Mouse (Mus musculus) myocyte (in vitro differentiated cells): Measurements from ENCODE around the gene Golt1b. TPM values are rescaled to one million over a fixed set of nuclear protein-coding genes. Genes with fewer than 3 reads are reported as not detected.

Experiments
- H3K27me3 ChIP-seq: one replicate; pipeline ENCODE4 v1.6.1; 2011; ENCODE audit not compliant: control insufficient read depth, insufficient read depth, insufficient read length
- H3K36me3 ChIP-seq: one replicate; pipeline ENCODE4 v1.6.1; 2011; ENCODE audit not compliant: control insufficient read depth, insufficient read depth
- H3K4me2 ChIP-seq: one replicate; pipeline ENCODE4 v1.6.1; 2011; ENCODE audit warnings: low read depth, control low read depth
- H3K4me3 ChIP-seq: one replicate; pipeline ENCODE4 v1.5.1; 2011; ENCODE audit warnings: mild to moderate bottlenecking, control low read depth, moderate library complexity
- H3K79me2 ChIP-seq: one replicate; pipeline ENCODE4 v1.6.1; 2011; ENCODE audit not compliant: control insufficient read depth, insufficient read depth
- H3ac ChIP-seq: one replicate; pipeline ENCODE4 v1.6.1; 2011; ENCODE audit not compliant: control insufficient read depth, insufficient read length
- CEBPB ChIP-seq: IDR thresholded peaks from 2 replicates; pipeline ENCODE4 v1.6.1; 2011; ENCODE audit warnings: mild to moderate bottlenecking, moderate library complexity; ENCODE audit not compliant: poor library complexity, insufficient read depth, severe bottlenecking
- E2F4 ChIP-seq: IDR thresholded peaks from one replicate; pipeline ENCODE4 v1.6.1; 2011; ENCODE audit warnings: mild to moderate bottlenecking, control low read depth, moderate library complexity; ENCODE audit not compliant: insufficient read depth
- MAX ChIP-seq: IDR thresholded peaks from one replicate; pipeline ENCODE4 v1.6.1; 2011; ENCODE audit warnings: low read depth, mild to moderate bottlenecking, control low read depth
- MYOD1 ChIP-seq, 3 experiments: IDR thresholded peaks; one replicate each; pipeline ENCODE4 v1.6.1; 2011; ENCODE audit warnings: control low read depth in 2 of 3, low read depth in 2 of 3, mild to moderate bottlenecking in 2 of 3, moderate library complexity in 1 of 3; ENCODE audit not compliant: insufficient read length in 2 of 3, control insufficient read depth in 1 of 3
- MYOG ChIP-seq, 3 experiments: IDR thresholded peaks; one replicate each; pipeline ENCODE4 v1.6.1; 2011; ENCODE audit warnings: control low read depth in 2 of 3, low read depth in 2 of 3, mild to moderate bottlenecking in 2 of 3; ENCODE audit not compliant: insufficient read length in 2 of 3, control insufficient read depth in 1 of 3, insufficient read depth in 1 of 3
- POLR2A ChIP-seq: IDR thresholded peaks from one replicate; pipeline ENCODE4 v1.6.1; 2011; ENCODE audit warnings: low read depth, mild to moderate bottlenecking, control low read depth, moderate library complexity; ENCODE audit not compliant: insufficient read length
- POLR2AphosphoS2 ChIP-seq: IDR thresholded peaks from one replicate; pipeline ENCODE4 v1.6.1; 2011; ENCODE audit warnings: low read depth, control low read depth; ENCODE audit not compliant: insufficient read length
- REST ChIP-seq: IDR thresholded peaks from one replicate; pipeline ENCODE4 v1.6.1; 2011; ENCODE audit warnings: mild to moderate bottlenecking, control low read depth, moderate library complexity; ENCODE audit not compliant: insufficient read depth, insufficient read length
- SRF ChIP-seq: IDR thresholded peaks from one replicate; pipeline ENCODE4 v1.6.1; 2011; ENCODE audit warnings: low read depth; ENCODE audit not compliant: control insufficient read depth, insufficient read length
- TCF12 ChIP-seq: IDR thresholded peaks from one replicate; pipeline ENCODE4 v1.6.1; 2011; ENCODE audit warnings: mild to moderate bottlenecking, control low read depth; ENCODE audit not compliant: poor library complexity, insufficient read depth, severe bottlenecking
- TCF3 ChIP-seq: IDR thresholded peaks from one replicate; pipeline ENCODE4 v1.6.1; 2011; ENCODE audit warnings: low read depth, control low read depth; ENCODE audit not compliant: insufficient read length
- USF1 ChIP-seq: IDR thresholded peaks from one replicate; pipeline ENCODE4 v1.6.1; 2011; ENCODE audit warnings: low read depth, mild to moderate bottlenecking, control low read depth, moderate library complexity
- polyA plus RNA-seq: library from polyadenylated mRNA; unstranded; fragments of >200 nt; fragmentation: generic; extraction: Trizol; gene quantifications from one replicate; pipeline ENCODE4 v1.2.1, GENCODE M21; 2012; ENCODE audit warnings: missing spikeins

Gene Golt1b
- polyA plus RNA-seq, 1 experiment: 22.7 TPM

DNA sequence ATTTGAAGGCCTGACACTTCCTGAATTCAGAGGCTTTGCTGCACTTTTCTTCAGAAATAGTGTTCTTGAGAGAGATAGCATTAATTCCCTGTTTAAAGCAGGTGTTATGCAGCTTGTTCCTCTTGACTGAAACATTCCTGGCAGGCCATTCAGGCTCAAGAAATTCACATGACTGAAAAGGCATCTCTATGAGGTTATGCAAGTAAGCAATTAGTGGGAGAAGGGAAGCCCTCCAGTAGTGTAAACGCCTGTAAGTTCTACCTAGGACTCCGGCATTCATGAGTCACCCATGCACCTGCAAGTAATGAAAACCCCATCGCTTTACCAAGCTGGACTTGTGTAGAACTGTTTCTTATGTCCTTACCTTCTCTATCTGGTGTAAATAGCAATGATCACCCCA, 17.5 kb upstream of the Golt1b start:
- Histone ChIP-seq H3K4me2 (no peak overlapping the region), H3K36me3 (peaks cover 8% of the 10 kb centered on the region), H3ac (no peak overlapping the region), H3K27me3 (no peaks in the 10 kb centered on the region), H3K4me3 (no peak overlapping the region), H3K79me2 (no peaks in the 10 kb centered on the region)
- no peak for TF ChIP-seq SRF
- no peak for TF ChIP-seq MAX
- no peak for TF ChIP-seq POLR2A
- no peak for TF ChIP-seq TCF12
- no peak for TF ChIP-seq CEBPB
- TF ChIP-seq USF1: no peak
- TF ChIP-seq E2F4: no peak
- TF ChIP-seq TCF3: no peak
- no peak for TF ChIP-seq POLR2AphosphoS2
- TF ChIP-seq MYOD1 (IDR thresholded peaks at IDR 0.05; ENCODE audit: control insufficient read depth in 1 of 3, insufficient read length in 2 of 3, low read depth in 2 of 3): no peak
- TF ChIP-seq REST: no peak
- TF ChIP-seq MYOG (IDR thresholded peaks at IDR 0.05; ENCODE audit: control insufficient read depth in 1 of 3, insufficient read depth in 1 of 3, insufficient read length in 2 of 3, low read depth in 2 of 3): no peak

DNA sequence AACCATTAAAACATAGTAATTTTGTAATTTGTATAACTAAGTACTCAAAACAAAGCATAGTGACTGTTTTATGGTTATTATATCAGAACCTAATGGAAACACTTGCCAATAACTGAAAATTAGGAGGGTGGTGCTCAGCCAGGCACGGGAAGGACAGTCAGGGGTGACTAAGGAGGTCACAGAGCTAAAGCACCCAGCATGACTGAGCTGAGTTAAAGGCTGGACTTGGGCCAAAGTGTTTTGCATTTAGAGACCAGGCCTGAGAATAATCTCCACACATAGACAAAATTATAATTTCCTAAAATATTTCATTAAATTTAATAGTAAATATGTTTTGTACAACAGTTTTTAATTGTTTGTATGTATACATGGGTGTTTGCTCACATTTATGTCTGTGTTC, 9.9 kb upstream of the Golt1b start:
- peaks cover 7% of the 10 kb centered on the region for H3K36me3 ChIP-seq
- no peak overlapping the region for H3ac ChIP-seq
- TF ChIP-seq MYOD1 (IDR thresholded peaks at IDR 0.05; ENCODE audit: control insufficient read depth in 1 of 3, insufficient read length in 2 of 3, low read depth in 2 of 3) (no peak), REST (no peak), POLR2A (no peak), MAX (no peak), CEBPB (no peak), USF1 (no peak), TCF3 (no peak), TCF12 (no peak), SRF (no peak), POLR2AphosphoS2 (no peak), MYOG (IDR thresholded peaks at IDR 0.05; ENCODE audit: control insufficient read depth in 1 of 3, insufficient read depth in 1 of 3, insufficient read length in 2 of 3, low read depth in 2 of 3) (no peak), E2F4 (no peak)
- no peak overlapping the region for H3K4me3 ChIP-seq
- no peak overlapping the region for H3K4me2 ChIP-seq
- H3K27me3 ChIP-seq: no peaks in the 10 kb centered on the region
- H3K79me2 ChIP-seq: no peaks in the 10 kb centered on the region

DNA sequence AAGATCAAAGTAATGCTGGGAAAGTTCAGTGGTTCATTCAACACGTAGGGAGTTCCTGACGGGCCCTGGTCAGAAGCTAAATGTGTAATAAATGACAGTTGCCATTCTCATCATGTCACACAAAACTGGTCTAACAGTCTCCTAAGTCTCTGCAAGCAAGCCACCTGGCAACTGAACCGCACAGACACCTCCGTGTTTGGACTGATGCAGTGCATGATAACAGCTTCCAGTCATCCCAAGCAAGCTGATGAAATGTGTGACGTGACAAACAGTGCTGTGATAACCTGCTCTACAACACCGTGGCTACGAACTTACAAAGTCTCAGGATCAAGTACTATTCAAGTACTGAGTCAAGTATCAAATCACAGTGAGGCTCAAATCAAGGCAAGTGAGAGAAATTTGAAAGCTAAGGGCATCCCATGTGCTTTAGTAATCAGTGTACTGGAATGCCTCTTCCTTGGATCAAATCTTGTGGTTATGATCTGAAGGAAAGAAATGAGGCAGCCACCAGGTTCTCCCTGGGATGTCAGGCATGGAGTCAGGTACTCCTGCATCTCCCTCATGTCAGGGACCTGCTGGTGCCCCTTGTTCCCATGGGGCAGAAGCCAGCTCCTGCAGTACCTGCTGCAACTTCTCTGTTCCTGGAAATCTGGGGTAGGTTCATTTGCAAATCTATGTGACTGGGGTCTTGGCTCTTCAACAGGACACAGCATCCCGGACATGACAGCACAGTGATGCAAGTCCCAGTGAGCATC, 8.3 kb upstream of the Golt1b start:
- H3K4me3 ChIP-seq: no peak overlapping the region
- H3ac ChIP-seq: no peak overlapping the region
- H3K4me2 ChIP-seq: no peak overlapping the region
- no peaks in the 10 kb centered on the region for H3K79me2 ChIP-seq
- H3K36me3 ChIP-seq: peaks cover 4% of the 10 kb centered on the region
- no peaks in the 10 kb centered on the region for H3K27me3 ChIP-seq
- no peak for TF ChIP-seq POLR2AphosphoS2
- TF ChIP-seq MYOD1 (IDR thresholded peaks at IDR 0.05; ENCODE audit: control insufficient read depth in 1 of 3, insufficient read length in 2 of 3, low read depth in 2 of 3): no peak
- TF ChIP-seq E2F4: no peak
- no peak for TF ChIP-seq TCF12
- no peak for TF ChIP-seq CEBPB
- TF ChIP-seq USF1: no peak
- no peak for TF ChIP-seq TCF3
- TF ChIP-seq POLR2A: no peak
- TF ChIP-seq REST: no peak
- no peak for TF ChIP-seq MAX
- TF ChIP-seq SRF: no peak
- TF ChIP-seq MYOG (IDR thresholded peaks at IDR 0.05; ENCODE audit: control insufficient read depth in 1 of 3, insufficient read depth in 1 of 3, insufficient read length in 2 of 3, low read depth in 2 of 3): no peak

DNA sequence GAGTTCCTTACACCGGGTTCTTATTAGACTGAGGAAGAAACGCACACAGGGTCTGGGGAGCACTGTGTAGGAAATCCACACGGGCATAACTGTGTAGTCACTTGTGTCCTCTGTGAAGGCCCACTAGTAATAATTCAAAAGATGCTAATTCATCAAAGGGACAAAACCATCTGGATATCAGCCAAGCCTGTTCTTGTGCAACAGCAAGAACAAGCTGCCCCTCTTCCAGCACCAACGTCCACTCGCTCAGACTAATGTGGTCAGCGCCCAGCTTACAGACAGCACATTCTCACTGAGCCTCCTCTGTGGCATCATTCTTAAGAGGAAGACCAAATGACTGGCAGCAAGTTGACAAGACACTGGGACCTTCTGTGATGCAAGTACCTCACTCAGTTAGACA, 7.1 kb upstream of the Golt1b start:
- H3K79me2 ChIP-seq: no peaks in the 10 kb centered on the region
- no peak overlapping the region for H3ac ChIP-seq
- H3K27me3 ChIP-seq: no peaks in the 10 kb centered on the region
- no peak for TF ChIP-seq TCF12
- H3K4me2 ChIP-seq: no peak overlapping the region
- peaks cover 3% of the 10 kb centered on the region for H3K36me3 ChIP-seq
- no peak overlapping the region for H3K4me3 ChIP-seq

DNA sequence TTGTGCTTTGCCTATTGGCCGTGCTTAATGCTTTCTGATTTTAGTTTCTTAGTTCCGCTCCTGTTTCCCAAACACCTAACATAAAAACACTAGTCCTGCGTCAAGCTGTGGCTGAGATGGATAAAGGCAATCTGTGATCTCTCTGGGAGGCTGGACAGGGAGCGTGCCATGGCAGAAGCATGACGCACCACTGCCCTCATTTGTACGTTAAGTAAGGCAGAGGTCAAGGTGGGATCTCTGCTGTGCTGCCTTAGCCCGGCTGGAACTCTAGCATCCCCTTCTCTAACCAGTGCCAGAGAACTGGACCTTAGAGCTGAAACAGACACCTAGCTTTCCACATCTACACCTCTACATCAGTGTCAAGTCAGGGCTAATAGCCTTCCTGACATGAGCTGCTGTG, 5.4 kb upstream of the Golt1b start:
- no peak for TF ChIP-seq POLR2A
- Histone ChIP-seq H3K36me3 (no peaks in the 10 kb centered on the region), H3K79me2 (peaks cover 5% of the 10 kb centered on the region), H3K27me3 (no peaks in the 10 kb centered on the region), H3ac (no peak overlapping the region), H3K4me3 (no peak overlapping the region), H3K4me2 (no peak overlapping the region)
